Mouse (Mus musculus) B cell, adult 2 months (primary cell): ENCODE data around the gene Arntl.
"Not testable (repeated sequence)": the region's sequence is repeated elsewhere in the genome, so short reads cannot be mapped to it uniquely, and the experiment has no call there.

ENCODE experiments used
- DNase-seq, 2 experiments: peaks; one replicate each; pipeline ENCODE4 v3.0.0; 2022

Gene Arntl

GRCm38 (mm10) chr7:113253777-113254405 lies 46.6 kb downstream of the Arntl start:
- no peak for DNase-seq

DNA sequence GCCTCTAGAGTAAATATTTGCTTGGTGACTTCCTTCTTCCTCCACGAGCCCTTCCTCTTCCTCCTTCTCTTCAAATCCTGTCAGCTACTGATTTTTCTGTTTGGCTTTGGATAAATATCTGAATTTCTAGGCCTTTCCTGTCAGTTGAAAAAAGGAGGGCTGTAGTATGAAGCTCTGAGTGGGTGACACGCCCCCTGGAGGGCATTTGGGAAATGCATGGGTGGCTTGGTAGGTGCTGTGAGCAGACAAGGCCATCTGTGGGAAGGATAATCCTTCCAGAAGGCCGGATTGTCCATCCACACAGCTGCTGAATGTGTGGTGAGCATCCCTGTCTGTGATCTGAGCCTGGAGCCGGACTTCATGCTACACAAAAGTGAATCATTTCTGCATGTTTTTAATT lies 48.8 kb downstream of the Arntl start:
- DNase-seq: peak; percentile 58 to 66

GRCm38 (mm10) chr7:113258430-113258829 lies 51.2 kb downstream of the Arntl start:
- DNase-seq: peak; percentile 46 to 61

GRCm38 (mm10) chr7:113260321-113261167 lies 53.3 kb downstream of the Arntl start:
- no peak for DNase-seq

DNA sequence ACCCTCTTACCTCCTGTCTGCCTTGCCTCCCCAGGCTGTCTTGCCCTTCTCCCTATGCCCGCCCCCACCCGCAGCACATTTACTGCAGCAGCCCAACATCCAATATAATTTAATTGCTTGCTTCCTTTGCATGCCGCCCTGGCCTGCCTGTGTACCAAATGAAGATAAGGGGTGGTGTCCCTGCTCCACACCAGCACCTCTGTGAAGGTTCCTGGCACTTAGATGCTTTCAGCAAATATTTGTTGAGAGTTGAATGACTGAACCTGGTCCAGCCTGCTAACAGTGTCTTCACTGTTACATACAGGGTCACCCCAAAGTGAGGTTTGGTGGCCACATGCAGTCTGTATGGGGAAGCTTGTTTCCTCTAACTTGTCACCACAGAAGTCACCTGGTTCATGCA lies 54.4 kb downstream of the Arntl start:
- DNase-seq: no peak

- not testable (repeated sequence) for DNase-seq
Measured at GRCm38 (mm10) chr7:113262510-113263467, 55.5 kb downstream of the Arntl start.

DNA sequence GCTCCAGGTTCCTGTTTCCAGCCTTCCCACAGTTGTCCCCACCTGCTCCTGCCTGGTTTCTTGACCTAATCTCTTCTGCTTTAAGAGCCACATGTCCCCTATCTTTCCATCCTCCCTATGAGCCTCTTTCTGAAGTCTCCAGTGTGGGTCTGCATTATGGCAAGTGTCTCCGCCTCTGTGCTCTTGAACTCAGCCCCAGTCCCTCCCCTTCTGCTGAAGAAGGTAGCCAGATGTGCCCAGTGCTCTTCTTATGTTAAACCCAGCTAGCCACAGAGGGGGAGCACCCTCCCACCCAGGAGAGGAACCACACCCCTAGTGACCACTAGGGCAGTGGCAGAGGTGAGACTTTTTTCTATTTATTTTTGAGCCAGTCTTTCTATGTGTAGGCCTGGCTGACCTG lies 56.7 kb downstream of the Arntl start:
- DNase-seq: no peak

DNA sequence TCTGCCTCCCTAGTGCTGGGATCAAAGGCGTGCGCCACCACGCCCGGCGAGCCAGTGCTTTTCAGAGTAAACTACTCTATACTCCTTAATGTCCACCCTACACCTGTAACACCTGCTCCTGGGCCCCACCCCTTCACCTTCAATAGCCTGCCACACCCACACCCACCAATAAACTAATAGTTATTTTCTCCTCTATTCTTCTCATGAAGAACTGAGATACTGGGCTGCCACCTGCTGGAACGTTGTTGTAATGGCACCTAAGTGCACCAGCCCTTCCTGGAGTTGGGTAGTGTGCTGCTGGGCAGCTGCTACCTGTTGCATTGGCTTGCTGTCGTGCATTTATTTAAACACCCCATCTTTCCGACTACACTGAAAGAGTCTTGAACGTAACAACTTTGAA lies 61.0 kb downstream of the Arntl start:
- peak; percentile 70 to 75 for DNase-seq

DNA sequence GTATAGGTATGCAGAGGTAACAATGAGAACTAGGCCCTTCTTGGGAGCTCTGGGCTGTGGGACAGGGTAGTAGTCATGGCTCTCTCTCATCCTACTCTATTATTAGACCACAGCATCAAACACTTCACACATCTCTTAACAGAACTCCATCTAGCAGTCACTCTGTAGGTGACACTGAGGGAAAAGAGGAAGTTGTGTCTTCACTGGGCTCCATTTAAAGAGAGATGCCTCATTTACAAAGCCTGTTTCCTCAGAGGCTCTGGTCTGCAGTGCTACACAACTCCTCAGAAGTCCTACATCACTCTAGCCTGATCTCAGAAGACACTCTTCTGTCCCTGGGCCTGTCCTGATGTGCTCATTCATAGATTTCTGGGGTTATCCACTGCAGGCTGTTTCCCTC lies 61.8 kb downstream of the Arntl start:
- DNase-seq: no peak

DNA sequence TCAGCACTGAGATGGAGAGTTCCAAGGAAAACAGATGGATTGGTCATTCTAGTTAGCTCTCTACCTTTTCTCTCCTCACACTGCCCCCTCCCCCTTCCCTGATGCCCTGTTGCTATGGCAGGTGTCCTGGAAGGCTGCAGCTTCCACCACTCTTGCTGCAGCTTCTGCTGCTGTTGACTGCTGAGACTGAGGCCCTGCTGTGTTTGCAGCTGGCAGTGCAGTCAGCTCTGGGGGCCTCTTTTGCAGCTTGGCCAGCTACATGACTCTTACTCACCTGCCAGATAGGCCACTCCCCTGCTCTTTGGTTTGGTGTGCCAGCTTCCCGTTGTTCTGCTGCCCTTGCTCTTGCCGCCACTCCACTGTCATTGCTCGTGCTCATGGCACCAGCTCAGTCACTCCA lies 62.7 kb downstream of the Arntl start:
- DNase-seq: no peak

GRCm38 (mm10) chr7:113270551-113270950 lies 63.3 kb downstream of the Arntl start:
- no peak for DNase-seq

DNA sequence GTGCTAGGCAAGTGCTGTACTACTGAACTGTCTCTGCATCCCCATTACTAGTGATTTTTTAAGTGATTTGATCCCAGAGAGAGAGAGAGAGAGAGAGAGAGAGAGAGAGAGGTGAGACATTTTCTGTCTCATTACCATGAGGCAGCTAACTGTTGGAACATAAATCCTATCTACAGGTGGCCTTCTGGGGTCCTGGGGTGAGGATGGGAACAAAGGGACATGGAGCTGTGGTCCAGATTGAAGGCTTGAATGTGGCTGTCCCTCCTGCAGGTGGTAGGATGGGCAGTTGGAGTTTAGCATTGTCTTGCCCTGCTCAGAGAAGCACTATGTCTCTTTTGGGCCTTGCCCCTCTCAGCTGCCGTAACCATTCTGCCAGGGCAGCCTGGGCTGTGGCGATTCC lies 63.7 kb downstream of the Arntl start:
- no peak for DNase-seq

DNA sequence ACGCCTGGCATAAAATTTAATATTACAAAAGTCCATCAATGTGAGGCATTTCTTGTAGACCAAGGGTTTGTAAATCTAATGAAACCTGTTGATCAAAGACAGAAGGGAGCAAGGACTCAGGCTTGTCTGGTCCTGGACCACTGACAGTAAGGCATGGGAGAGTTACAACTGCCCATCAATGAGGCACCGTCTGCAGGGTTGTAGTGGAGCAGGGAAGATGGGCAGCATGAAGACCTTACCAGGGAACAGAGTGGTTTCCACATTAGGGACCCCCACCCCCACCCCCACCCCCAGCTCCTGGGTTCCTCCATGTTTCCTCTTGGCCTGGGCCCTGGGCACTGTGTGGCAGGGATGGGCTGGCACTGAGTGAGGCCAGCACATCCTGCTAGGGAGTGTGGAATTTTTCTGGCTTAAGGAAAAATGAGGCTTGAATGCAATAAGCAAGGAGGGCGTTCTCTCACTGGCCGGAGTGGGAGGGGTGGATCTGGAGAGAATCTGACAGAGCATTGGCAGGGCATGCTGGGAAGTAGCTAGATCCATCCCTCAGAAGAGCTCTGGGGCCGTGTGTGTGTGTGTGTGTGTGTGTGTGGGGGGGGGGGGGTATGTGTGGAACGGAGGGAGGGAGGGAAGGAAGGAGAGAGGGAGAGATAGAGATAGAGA lies 65.2 kb downstream of the Arntl start:
- no peak for DNase-seq

GRCm38 (mm10) chr7:113277245-113277644 lies 70.0 kb downstream of the Arntl start:
- DNase-seq: no peak

GRCm38 (mm10) chr7:113278493-113278892 lies 71.2 kb downstream of the Arntl start:
- DNase-seq: no peak

- DNase-seq: no peak
Measured at GRCm38 (mm10) chr7:113279246-113279645, 72.0 kb downstream of the Arntl start.

DNA sequence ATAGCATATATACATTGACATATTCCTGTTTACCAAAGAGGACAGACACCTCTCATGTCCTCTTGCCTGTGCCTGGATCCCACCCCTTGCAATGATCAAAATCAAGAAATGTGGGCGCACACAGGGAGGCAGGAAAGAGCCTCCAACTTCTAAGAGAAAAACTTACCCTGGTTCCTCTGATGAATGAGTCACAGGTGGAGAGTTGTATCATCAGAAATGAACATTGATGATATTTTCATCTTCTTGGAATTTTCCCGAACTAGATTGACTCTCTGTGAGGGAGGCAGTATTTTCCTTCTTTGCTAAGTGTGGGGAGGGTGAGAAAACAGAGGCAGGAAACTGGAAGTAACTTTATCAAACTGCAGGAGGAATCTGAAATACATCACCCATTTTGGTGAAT lies 78.1 kb downstream of the Arntl start:
- no peak for DNase-seq

GRCm38 (mm10) chr7:113289211-113289610 lies 81.9 kb downstream of the Arntl start:
- DNase-seq: no peak

GRCm38 (mm10) chr7:113291741-113292140 lies 84.5 kb downstream of the Arntl start:
- no peak for DNase-seq

GRCm38 (mm10) chr7:113292193-113292592 lies 84.9 kb downstream of the Arntl start:
- no peak for DNase-seq

DNA sequence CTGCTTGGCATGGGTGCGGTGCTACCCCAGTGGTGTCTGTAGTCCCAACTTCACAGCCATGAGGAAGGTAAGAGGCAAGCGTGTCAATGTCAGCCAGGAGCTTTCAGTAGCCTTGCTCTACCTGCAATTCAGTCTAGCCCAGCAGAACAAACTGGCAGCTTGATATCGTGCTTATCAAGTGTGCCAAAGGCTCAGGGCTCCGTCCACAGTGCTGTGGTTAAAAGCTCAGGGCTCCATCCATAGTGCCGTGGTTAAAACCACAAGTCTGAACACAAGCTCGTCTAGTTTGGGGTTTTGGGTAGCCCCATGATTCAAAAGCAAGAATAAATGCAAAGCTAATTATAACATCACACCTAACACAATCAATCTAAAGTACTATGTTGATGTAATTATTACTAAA lies 87.3 kb downstream of the Arntl start:
- DNase-seq: no peak

GRCm38 (mm10) chr7:113295077-113295890 lies 88.0 kb downstream of the Arntl start:
- DNase-seq: peak; percentile 35 to 43
